Mouse (Mus musculus) E14TG2a.4 (cell line): ENCODE results near the gene Tnr.

Source experiments
- CTCF ChIP-seq: conservative IDR thresholded peaks from 2 replicates; pipeline ENCODE4 v1.5.1; 2014; ENCODE audit warnings: low read length
- NANOG ChIP-seq: IDR thresholded peaks from 2 replicates; pipeline ENCODE4 v1.6.1; 2014; ENCODE audit warnings: borderline replicate concordance, low read length, mixed read lengths
- POU5F1 ChIP-seq: IDR thresholded peaks from 2 replicates; pipeline ENCODE4 v1.6.1; 2014; ENCODE audit warnings: low read length, borderline replicate concordance

GRCm38 (mm10) chr1:159499806-159500460, 23.6 kb upstream of the Tnr start:
- TF ChIP-seq CTCF (no peak), POU5F1 (no peak), NANOG (no peak)
